Mouse (Mus musculus) 3134 (cell line): ENCODE measurements around the gene Prkd1.

Experiments used
- DNase-seq: peaks from one replicate; pipeline ENCODE4 v3.0.0-alpha.2; 2011; ENCODE audit warnings: low spot score; ENCODE audit not compliant: insufficient read length; ENCODE audit errors: extremely low read depth

Prkd1 gene

DNA sequence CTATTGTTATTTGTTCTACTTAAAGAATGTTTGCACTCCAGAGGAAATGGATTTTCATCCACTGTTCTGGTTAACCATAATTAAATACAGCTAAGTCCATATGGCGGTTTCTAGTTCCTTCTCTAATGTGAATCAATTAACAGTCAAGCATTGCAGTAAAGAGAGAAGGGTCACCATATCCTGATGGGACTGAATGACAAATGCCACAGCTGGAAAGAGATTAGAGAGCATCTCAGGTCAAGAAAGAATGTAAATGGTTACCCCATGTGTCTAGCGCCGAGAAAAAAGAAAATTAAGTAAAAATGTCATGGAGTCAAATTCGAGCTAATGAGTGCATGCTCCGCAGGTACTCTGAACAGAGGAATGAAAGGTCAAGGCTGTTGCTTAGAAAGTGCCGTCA is 212.2 kb downstream of the Prkd1 start:
- no peak for DNase-seq

DNA sequence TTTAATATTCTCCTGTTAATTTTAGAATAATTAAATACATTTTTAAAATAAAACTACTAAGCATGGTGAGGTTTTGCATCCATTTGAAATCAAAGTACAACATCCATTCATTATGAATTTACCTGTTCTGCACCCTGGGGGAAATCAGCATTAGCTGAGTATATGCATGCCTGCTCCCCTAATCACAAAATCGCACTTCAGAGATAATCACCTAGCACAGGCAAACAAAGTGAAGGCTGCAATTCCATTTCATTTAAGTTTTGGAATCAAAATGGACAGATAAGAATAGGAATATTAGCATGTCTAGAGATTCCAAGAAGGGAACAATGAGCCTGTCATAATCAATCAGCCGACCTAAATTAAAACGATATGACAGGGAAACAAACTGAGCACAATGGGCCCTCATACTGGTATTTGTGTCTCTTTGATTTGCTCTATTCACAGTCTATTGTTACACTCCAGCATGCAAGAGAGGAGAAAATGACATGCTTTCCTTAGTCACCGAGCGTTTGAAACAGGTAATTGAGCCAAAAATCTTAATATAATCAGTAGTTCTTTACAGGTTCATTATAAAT is 218.7 kb downstream of the Prkd1 start:
- no peak for DNase-seq

DNA sequence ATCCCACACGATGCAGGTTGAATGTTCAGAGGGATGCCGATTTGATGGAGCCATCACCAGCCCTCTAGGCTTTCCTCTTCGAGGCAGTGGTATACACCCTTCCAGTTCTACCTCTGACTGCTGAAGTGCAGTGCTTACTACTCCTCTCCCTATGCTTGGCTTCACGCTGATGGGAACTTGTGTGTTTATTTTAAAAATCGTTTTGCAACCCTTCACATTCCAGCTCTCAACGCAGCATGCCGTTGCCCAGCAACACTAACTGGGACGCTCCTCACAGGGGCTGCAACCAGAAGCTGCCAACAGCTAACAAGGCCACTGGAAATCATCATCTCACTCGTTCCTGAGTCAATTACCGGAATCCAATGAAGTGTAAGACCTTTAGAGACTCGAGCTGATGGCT is 296.5 kb downstream of the Prkd1 start:
- no peak for DNase-seq

DNA sequence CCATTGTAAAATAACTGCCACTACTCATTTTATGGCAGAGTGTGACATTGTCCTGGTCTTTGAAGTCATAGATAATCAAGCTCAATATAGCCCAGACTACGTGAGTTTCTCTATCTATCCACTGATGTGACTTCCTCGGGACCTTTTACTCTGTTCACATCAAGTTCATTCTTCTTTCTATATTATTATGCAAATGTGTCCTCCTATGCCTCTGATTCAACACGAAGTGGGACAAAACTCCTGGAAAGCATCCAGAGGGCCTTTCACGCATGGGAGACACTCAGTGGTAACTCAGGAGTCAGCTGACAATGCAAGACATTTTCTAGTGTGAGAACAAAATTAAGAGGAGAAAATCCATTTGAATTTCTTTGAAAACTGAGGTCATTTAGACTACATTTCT is 315.7 kb downstream of the Prkd1 start:
- no peak for DNase-seq

DNA sequence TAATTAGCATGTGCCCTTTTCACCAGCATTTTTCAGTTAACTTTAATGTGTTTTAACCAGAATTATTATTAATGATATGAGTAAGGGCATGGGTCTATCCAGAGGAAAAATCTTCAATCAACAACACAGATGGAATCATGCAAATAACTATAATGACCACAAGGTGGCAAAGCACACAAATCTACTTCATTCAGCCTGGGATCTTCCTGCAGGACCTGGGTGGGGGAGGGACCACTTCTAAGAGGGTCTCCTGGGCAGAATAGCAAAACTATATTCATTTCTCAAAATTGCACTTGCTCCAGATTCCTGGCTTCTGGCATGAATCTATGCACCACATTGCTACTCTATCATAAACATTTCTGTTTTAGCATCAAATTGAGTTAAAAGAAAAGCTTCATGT is 334.3 kb downstream of the Prkd1 start:
- no peak for DNase-seq

DNA sequence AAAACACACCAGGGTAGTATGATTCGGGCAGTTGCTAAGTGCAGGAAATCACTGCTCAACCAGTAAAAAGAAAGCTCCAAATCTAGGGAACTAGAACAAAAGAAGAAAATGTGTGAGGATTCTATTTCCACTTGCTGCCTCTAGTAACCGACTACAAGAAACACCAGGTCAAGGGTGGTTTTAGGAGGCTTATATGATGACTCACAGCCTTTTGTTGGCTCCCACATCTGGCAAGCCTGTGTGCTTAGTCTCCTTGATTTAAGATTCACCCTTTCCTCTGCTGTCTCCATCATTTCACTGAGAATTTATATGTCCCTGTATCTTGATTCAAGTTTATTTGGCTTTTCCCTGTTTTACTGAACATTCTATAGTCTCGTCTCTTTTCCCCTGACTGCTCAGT is 339.6 kb downstream of the Prkd1 start:
- DNase-seq: peak; percentile 10

DNA sequence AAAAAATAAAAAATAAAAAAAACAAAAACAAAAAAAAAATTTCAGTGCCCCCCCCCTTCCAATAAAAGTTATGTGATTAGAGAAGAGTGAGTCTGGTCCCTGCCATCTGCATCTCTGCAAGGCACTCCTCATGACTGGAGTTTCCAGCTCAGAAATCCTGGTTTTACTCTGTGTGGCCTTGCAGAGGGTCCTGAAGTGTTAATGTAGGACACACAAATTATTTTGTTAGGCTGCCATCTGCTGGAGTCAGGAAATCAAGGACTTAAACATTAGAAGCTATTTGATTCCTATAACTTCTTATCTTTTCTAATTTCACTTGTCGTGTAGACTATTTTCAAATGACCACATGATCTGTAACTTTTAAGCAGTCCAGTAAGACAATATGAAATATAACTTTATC is 347.6 kb downstream of the Prkd1 start:
- no peak for DNase-seq

DNA sequence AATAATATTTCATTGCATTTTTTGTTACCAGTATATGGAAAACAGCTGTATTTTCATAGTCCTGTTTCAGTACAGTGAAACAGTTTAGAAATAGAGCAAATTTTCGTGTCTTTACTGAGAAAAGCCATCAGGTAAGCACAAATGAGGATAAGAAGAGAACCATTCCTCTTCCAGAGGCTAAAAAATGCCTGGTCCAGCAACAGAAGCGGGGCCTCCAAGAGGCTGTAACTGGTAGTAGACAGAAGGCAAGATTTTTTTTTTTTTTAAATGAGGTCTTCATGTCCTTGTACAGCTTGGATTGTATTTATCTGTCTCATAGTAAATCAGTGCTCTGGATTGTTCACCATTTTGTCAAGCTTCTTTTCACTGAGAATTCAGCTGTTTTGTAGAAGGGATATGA is 352.8 kb downstream of the Prkd1 start:
- DNase-seq: no peak

DNA sequence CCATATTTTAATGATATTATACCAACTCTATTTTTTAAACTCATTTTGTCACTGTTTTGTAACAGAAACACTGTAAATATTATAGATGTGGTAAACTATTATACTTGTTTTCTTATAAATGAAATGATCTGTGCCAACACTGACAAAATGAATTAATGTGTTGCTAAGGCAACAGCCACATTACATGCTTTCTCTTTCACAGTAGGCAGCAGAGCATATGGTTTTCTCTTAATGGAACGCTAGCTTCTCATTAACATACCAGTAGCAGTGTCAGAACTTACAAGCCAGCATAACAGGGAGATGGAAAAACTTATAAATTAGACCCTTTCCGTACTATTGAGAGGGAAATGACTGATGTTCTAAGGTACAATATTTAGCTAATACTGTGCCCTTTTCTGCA is 353.3 kb downstream of the Prkd1 start:
- DNase-seq: no peak

DNA sequence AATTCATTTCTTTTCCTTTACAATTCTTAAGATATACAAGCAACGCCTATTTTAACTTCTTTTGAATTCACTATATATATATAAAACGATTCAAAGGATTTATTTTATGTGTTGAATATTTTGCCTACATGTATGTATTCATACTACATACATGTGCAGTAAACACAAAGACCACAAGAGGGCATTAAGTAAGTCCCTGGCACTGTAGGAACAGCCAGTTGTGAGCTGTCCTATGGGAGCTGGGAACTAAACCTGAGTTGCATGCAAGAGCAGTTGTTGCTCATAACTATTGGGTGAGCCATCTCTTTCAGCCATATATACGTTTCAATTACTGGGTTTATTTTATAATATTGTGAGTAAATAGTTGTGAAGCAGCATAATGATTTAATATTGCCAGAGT is 356.1 kb downstream of the Prkd1 start:
- no peak for DNase-seq
